ENCODE assay signal across 21 mouse cellular contexts in the genomic region with DNA sequence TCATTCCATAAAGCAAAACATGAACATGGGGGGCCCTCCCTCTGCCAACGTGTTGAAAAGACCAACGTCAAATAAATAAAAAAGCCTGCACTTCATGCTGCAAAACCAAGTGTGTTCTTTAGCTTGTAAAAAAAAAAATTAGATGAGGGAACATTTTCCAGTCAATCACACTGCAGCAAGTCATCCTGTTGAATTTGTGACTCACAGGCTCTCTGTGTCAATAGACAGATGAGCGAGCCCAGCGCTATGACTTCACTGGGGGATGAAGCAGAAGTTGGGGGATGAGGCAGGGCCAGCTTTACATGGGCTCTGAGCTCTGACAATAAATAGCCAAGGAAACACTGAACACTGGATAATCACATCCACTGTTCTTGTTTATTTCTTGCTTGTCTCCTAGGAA. TPM values are rescaled to one million over a fixed set of nuclear protein-coding genes. Genes with fewer than 3 reads are reported as not detected.
DNase-seq lines count a peak whose midpoint lies in the region; ATAC-seq and TF ChIP-seq lines count a peak whose summit lies in the region.
"Had no signal": no experiment of that assay in that cellular context is flagged by ENCODE, and none has a peak within 500 bp of the region (broad histone marks: within the 10 kb centered on the region; RNA-seq: fewer than 3 reads in every experiment).

No protein-coding gene starts in this region.

- H3K4me1 ChIP-seq in intestine, embryonic 15.5 days (replicated peaks) = no peaks in the 10 kb centered on the region
- H3K4me1 ChIP-seq in intestine, embryonic 16.5 days (ENCODE audit: control insufficient read depth, insufficient read depth, low read length) = no peaks in the 10 kb centered on the region
- H3K4me1 ChIP-seq: hindbrain, embryonic 12.5 days; midbrain, embryonic 12.5 days had no signal

- 41% methylated on average over 4 of the region's 4 CpGs for WGBS in intestine, embryonic 15.5 days
- WGBS in intestine, embryonic 16.5 days = 48% methylated on average over 4 of the region's 4 CpGs

- no peak for TF ChIP-seq POLR2A in myocyte (IDR thresholded peaks at IDR 0.05; ENCODE audit: insufficient read length, low read depth)

- no peaks in the 10 kb centered on the region for H3K79me3 ChIP-seq in C2C12 (ENCODE audit: low read depth)

- H3K9ac ChIP-seq in intestine, embryonic 15.5 days = no peak overlapping the region
- H3K9ac ChIP-seq in intestine, embryonic 16.5 days (ENCODE audit: low read depth, low read length) = no peak overlapping the region
- H3K9ac ChIP-seq: forebrain, postnatal 0 days; hindbrain, embryonic 12.5 days; midbrain, embryonic 12.5 days had no signal

- H3K79me2 ChIP-seq in C2C12 (ENCODE audit: control insufficient read depth, insufficient read depth) (no peaks in the 10 kb centered on the region), myocyte (ENCODE audit: control insufficient read depth, insufficient read depth) (no peaks in the 10 kb centered on the region)

- no peaks in the 10 kb centered on the region for H3K36me3 ChIP-seq in intestine, embryonic 15.5 days
- no peaks in the 10 kb centered on the region for H3K36me3 ChIP-seq in intestine, embryonic 16.5 days (ENCODE audit: control insufficient read depth, insufficient read depth, low read length)
- H3K36me3 ChIP-seq in C2C12 (ENCODE audit: control insufficient read depth, insufficient read depth) = no peaks in the 10 kb centered on the region
- H3K36me3 ChIP-seq in myocyte (ENCODE audit: control insufficient read depth, insufficient read depth) = no peaks in the 10 kb centered on the region
- H3K36me3 ChIP-seq: hindbrain, embryonic 12.5 days; midbrain, embryonic 12.5 days had no signal

- H3K4me2 ChIP-seq in intestine, embryonic 15.5 days (replicated peaks) = no peak overlapping the region
- no peak overlapping the region for H3K4me2 ChIP-seq in intestine, embryonic 16.5 days (ENCODE audit: low read depth, low read length)
- peak overlapping the region; percentile 66 for H3K4me2 ChIP-seq in myocyte (ENCODE audit: low read depth)
- H3K4me2 ChIP-seq: hindbrain, embryonic 12.5 days; midbrain, embryonic 12.5 days had no signal

- ATAC-seq in intestine, embryonic 15.5 days = peak; percentile 56
- ATAC-seq in intestine, embryonic 16.5 days = no peak
- ATAC-seq: forebrain, postnatal 0 days had no signal

- H3K4me3 ChIP-seq in intestine, embryonic 15.5 days (replicated peaks) = no peak overlapping the region
- H3K4me3 ChIP-seq in intestine, embryonic 16.5 days (ENCODE audit: low read length) = no peak overlapping the region
- H3K4me3 ChIP-seq in C2C12 (ENCODE audit: insufficient read depth, poor library complexity, severe bottlenecking) (no peak overlapping the region), myocyte (no peak overlapping the region)
- H3K4me3 ChIP-seq: heart, adult 2 months; hindbrain, embryonic 12.5 days; midbrain, embryonic 12.5 days had no signal

- peak; percentile 26 for DNase-seq in adrenal gland, postnatal 25 days
- no peak for DNase-seq in adrenal gland, postnatal 4 days (ENCODE audit: low spot score in 2 of 2)
- DNase-seq in kidney, adult 9 months = no peak
- DNase-seq: B cell, adult 2 months; cerebellum, adult 11-12 months; cerebellum, postnatal 10 days; forebrain, postnatal 0 days; gastrocnemius, postnatal 25 days; kidney, adult 2 months; kidney, postnatal 10 days; thymus, adult 2 months; thymus, postnatal 4 days had no signal

- H3K27ac ChIP-seq in intestine, embryonic 15.5 days = no peak overlapping the region
- H3K27ac ChIP-seq in intestine, embryonic 16.5 days (ENCODE audit: low read length) = no peak overlapping the region
- H3K27ac ChIP-seq: hindbrain, embryonic 12.5 days; midbrain, embryonic 12.5 days; stomach, postnatal 0 days had no signal

- no peaks in the 10 kb centered on the region for H3K9me3 ChIP-seq in intestine, embryonic 15.5 days
- no peaks in the 10 kb centered on the region for H3K9me3 ChIP-seq in intestine, embryonic 16.5 days (ENCODE audit: control insufficient read depth, low read length)
- H3K9me3 ChIP-seq: hindbrain, embryonic 12.5 days; midbrain, embryonic 12.5 days had no signal

- no peak overlapping the region for H3ac ChIP-seq in C2C12 (ENCODE audit: control insufficient read depth, insufficient read length, low read depth)
- H3ac ChIP-seq in myocyte (ENCODE audit: control insufficient read depth, insufficient read length) = no peak overlapping the region

- H3K27me3 ChIP-seq in intestine, embryonic 15.5 days (replicated peaks) = no peaks in the 10 kb centered on the region
- H3K27me3 ChIP-seq in intestine, embryonic 16.5 days (replicated peaks; ENCODE audit: control insufficient read depth, insufficient read depth, low read length) = no peaks in the 10 kb centered on the region
- H3K27me3 ChIP-seq in C2C12 (ENCODE audit: control insufficient read depth, insufficient read depth, insufficient read length) (no peaks in the 10 kb centered on the region), myocyte (ENCODE audit: control insufficient read depth, insufficient read depth, insufficient read length) (no peaks in the 10 kb centered on the region)
- H3K27me3 ChIP-seq: hindbrain, embryonic 12.5 days; midbrain, embryonic 12.5 days had no signal

- no peak for TF ChIP-seq CTCF in C2C12 (IDR thresholded peaks at IDR 0.05; ENCODE audit: control insufficient read depth, insufficient read depth, insufficient read length)

TF ChIP-seq in C2C12, 6 proteins besides CTCF, POLR2A, EP300 and RAD21:
- TF ChIP-seq MYOD1 (IDR thresholded peaks at IDR 0.05; ENCODE audit: control insufficient read depth, insufficient read length, low read depth) (no peak), MAX (IDR thresholded peaks at IDR 0.05) (no peak), FOSL1 (IDR thresholded peaks at IDR 0.05; ENCODE audit: insufficient read depth, low read length, poor library complexity, severe bottlenecking) (peak; percentile 84), CEBPB (IDR thresholded peaks at IDR 0.05; ENCODE audit: low read depth) (no peak), MYOG (IDR thresholded peaks at IDR 0.05; ENCODE audit: control insufficient read depth, extremely low read depth, insufficient read length) (no peak), USF1 (IDR thresholded peaks at IDR 0.05; ENCODE audit: low read depth) (no peak)

TF ChIP-seq in myocyte, 11 proteins besides CTCF, POLR2A, EP300 and RAD21:
- no peak for TF ChIP-seq USF1 (IDR thresholded peaks at IDR 0.05; ENCODE audit: low read depth)
- no peak for TF ChIP-seq MYOD1 (IDR thresholded peaks at IDR 0.05; ENCODE audit: control insufficient read depth in 1 of 3, insufficient read length in 2 of 3, low read depth in 2 of 3)
- no peak for TF ChIP-seq REST (IDR thresholded peaks at IDR 0.05; ENCODE audit: insufficient read depth, insufficient read length)
- peak; percentile 8 for TF ChIP-seq MAX (IDR thresholded peaks at IDR 0.05; ENCODE audit: low read depth)
- TF ChIP-seq POLR2AphosphoS2 (IDR thresholded peaks at IDR 0.05; ENCODE audit: insufficient read length, low read depth) = peak; percentile 47
- TF ChIP-seq SRF (IDR thresholded peaks at IDR 0.05; ENCODE audit: control insufficient read depth, insufficient read length, low read depth) = no peak

RNA-seq across cellular contexts. Expression of a gene that starts 9.4 kb away (rescaled TPM):
- 6.7 and 8.7 TPM in 2 replicates for total RNA-seq in adrenal gland, postnatal 25 days (2021)
- 10 to 100 TPM; 15.2 to 15.3 TPM for total RNA-seq in adrenal gland, postnatal 4 days (2021)
- 9.6 and 12.1 TPM in 2 replicates for polyA plus RNA-seq in intestine, embryonic 15.5 days (2015; fragmentation: Nextera tagmentation; extraction: Ambion mirVana)
- 8.5 and 8.6 TPM in 2 replicates for polyA plus RNA-seq in intestine, embryonic 16.5 days (2015; fragmentation: Nextera tagmentation; extraction: Ambion mirVana)
- polyA plus RNA-seq in C2C12 (2012; fragmentation: generic; extraction: Trizol) = 11.0 TPM
- 84.3 TPM for polyA plus RNA-seq in myocyte (2012; fragmentation: generic; extraction: Trizol)
- total RNA-seq: MEL had no signal
